Mouse (Mus musculus): ENCODE results near the gene Slit3. TPM values are rescaled to one million over a fixed set of nuclear protein-coding genes. Genes with fewer than 3 reads are reported as not detected.

Slit3 gene
- polyA plus RNA-seq, 1 experiment from 2014 or later = 28.0 TPM

DNA sequence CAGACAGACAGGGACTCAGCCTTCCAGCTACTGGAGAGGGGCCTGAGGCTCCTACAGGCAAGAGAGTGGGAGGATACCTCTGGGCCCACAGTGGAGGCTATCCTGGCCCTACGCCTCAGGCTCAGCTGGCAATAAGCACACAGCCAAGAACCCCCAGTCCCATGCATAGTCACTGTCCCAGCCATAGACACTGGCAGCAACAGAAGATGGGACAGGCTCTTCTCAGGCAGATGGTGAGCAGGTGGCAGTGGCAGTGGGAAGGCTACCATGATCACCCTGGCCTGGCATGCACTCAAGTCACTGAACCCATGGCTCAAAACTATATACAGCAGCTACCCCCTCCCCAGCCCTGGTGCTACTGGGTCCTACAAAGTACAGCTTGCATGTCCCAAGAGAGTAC, 547.7 kb downstream of the Slit3 start:
- no peaks in the 10 kb centered on the region for H3K27me3 ChIP-seq
- H3K9me3 ChIP-seq = no peaks in the 10 kb centered on the region
- H3K4me1 ChIP-seq = no peaks in the 10 kb centered on the region
- WGBS = 75% methylated on average over 1 of the region's 1 CpGs
- no peak overlapping the region for H3K4me2 ChIP-seq
- no peak overlapping the region for H3K27ac ChIP-seq
- H3K4me3 ChIP-seq = no peak overlapping the region
- no peak overlapping the region for H3K9ac ChIP-seq
- ATAC-seq (ENCODE audit: insufficient number of reproducible peaks, insufficient read depth, low FRiP score, low TSS enrichment, low read depth) = no peak
- peaks cover 44% of the 10 kb centered on the region for H3K36me3 ChIP-seq

DNA sequence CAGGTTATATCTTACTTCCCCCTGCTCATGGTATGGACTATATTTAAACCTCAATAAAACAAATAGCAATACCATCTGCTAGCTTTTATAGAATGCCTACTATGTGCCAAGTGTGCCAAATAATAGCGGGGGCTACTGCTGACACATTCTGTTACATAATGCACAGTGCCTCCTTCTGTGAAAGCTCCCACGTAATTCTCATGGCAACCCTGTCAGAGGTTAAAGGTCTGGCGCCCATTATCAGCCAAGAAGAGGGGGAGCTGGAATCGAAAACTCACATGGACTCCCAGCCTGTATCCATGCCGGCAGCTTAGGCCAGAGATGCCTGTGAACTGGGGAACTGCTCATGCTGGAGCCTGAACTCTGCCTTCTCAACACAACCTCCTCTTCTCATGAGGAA, 548.5 kb downstream of the Slit3 start:
- WGBS = 78% methylated on average over 5 of the region's 5 CpGs
- H3K4me1 ChIP-seq = no peaks in the 10 kb centered on the region
- no peak overlapping the region for H3K4me2 ChIP-seq
- H3K9me3 ChIP-seq = no peaks in the 10 kb centered on the region
- no peaks in the 10 kb centered on the region for H3K27me3 ChIP-seq
- no peak overlapping the region for H3K4me3 ChIP-seq
- H3K27ac ChIP-seq = no peak overlapping the region
- H3K9ac ChIP-seq = no peak overlapping the region
- no peak for ATAC-seq (ENCODE audit: insufficient number of reproducible peaks, insufficient read depth, low FRiP score, low TSS enrichment, low read depth)
- peaks cover 39% of the 10 kb centered on the region for H3K36me3 ChIP-seq

GRCm38 (mm10) chr11:35670181-35670580, 549.2 kb downstream of the Slit3 start:
- H3K4me2 ChIP-seq = no peak overlapping the region

GRCm38 (mm10) chr11:35670746-35671145, 549.7 kb downstream of the Slit3 start:
- WGBS = 56% methylated on average over 3 of the region's 3 CpGs

More at GRCm38 (mm10) chr11:35670181-35670580, 549.2 kb downstream of the Slit3 start:
- peaks cover 39% of the 10 kb centered on the region for H3K36me3 ChIP-seq
- H3K4me3 ChIP-seq = no peak overlapping the region
- ATAC-seq (ENCODE audit: insufficient number of reproducible peaks, insufficient read depth, low FRiP score, low TSS enrichment, low read depth) = no peak
- no peaks in the 10 kb centered on the region for H3K27me3 ChIP-seq
- 77% methylated on average over 6 of the region's 6 CpGs for WGBS
- H3K27ac ChIP-seq = no peak overlapping the region
- no peaks in the 10 kb centered on the region for H3K9me3 ChIP-seq
- no peak overlapping the region for H3K9ac ChIP-seq
- H3K4me1 ChIP-seq = no peaks in the 10 kb centered on the region

DNA sequence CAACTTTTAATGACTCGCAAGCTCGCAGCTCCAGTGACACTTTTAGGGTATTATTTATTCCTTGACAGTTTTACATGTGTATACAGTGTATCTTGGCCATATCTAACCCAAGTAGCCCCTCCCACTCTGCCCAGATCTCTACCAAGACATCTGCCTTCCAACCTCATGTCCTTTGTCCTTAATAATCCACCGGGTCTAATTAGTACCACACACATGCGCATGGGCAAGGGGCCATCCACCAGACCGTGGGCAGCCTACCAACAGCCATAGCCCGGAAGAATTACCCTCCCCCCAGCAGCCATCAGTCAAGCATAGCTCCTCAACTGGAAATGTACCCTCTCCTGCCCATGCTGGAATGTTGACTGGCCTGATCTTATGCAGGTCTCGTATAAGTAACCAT, 552.0 kb downstream of the Slit3 start:
- no peak overlapping the region for H3K4me3 ChIP-seq
- peaks cover 12% of the 10 kb centered on the region; the same call in 1 of the 2 replicates for H3K4me1 ChIP-seq
- peaks cover 45% of the 10 kb centered on the region for H3K36me3 ChIP-seq
- no peak overlapping the region for H3K4me2 ChIP-seq
- no peaks in the 10 kb centered on the region for H3K9me3 ChIP-seq
- no peak overlapping the region for H3K27ac ChIP-seq
- no peak for ATAC-seq (ENCODE audit: insufficient number of reproducible peaks, insufficient read depth, low FRiP score, low TSS enrichment, low read depth)
- H3K9ac ChIP-seq = no peak overlapping the region
- WGBS = 82% methylated on average over 7 of the region's 7 CpGs
- no peaks in the 10 kb centered on the region for H3K27me3 ChIP-seq

More at GRCm38 (mm10) chr11:35670746-35671145, 549.7 kb downstream of the Slit3 start:
- Histone ChIP-seq H3K9me3 (no peaks in the 10 kb centered on the region), H3K9ac (no peak overlapping the region), H3K4me1 (no peaks in the 10 kb centered on the region), H3K36me3 (peaks cover 39% of the 10 kb centered on the region), H3K4me3 (no peak overlapping the region), H3K27me3 (no peaks in the 10 kb centered on the region), H3K27ac (no peak overlapping the region), H3K4me2 (no peak overlapping the region)
- no peak for ATAC-seq (ENCODE audit: insufficient number of reproducible peaks, insufficient read depth, low FRiP score, low TSS enrichment, low read depth)

DNA sequence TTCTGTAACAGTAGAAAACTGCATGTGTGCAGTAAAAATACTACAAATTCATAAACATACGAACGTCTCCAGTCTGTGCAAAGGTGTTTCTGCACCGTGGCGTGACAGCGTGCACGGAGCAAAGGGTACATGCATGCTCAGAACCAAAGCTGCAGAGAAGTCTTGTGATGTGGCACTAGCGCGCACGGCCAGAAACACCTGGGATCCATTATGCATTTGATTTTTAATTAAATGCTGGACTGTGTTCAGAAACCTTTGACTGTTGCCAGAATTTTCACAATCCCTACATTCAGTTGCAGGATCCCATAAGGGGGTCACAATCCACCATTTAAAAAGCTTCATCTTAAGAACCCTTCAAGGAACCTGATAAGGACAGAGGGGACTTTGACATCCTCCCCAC, 553.2 kb downstream of the Slit3 start:
- H3K9ac ChIP-seq = no peak overlapping the region
- H3K9me3 ChIP-seq = no peaks in the 10 kb centered on the region
- peaks cover 54% of the 10 kb centered on the region for H3K36me3 ChIP-seq
- H3K27me3 ChIP-seq = no peaks in the 10 kb centered on the region
- WGBS = 60% methylated on average over 9 of the region's 9 CpGs
- peaks cover 12% of the 10 kb centered on the region; the same call in 1 of the 2 replicates for H3K4me1 ChIP-seq
- ATAC-seq (ENCODE audit: insufficient number of reproducible peaks, insufficient read depth, low FRiP score, low TSS enrichment, low read depth) = no peak
- no peak overlapping the region for H3K4me3 ChIP-seq
- H3K27ac ChIP-seq = no peak overlapping the region
- H3K4me2 ChIP-seq = no peak overlapping the region

GRCm38 (mm10) chr11:35676744-35677143, 555.7 kb downstream of the Slit3 start:
- Histone ChIP-seq H3K9me3 (no peaks in the 10 kb centered on the region), H3K27ac (no peak overlapping the region), H3K36me3 (peaks cover 35% of the 10 kb centered on the region), H3K4me1 (peaks cover 12% of the 10 kb centered on the region; the same call in 1 of the 2 replicates), H3K9ac (no peak overlapping the region), H3K27me3 (no peaks in the 10 kb centered on the region), H3K4me3 (no peak overlapping the region), H3K4me2 (no peak overlapping the region)
- WGBS = 29% methylated on average over 4 of the region's 4 CpGs
- no peak for ATAC-seq (ENCODE audit: insufficient number of reproducible peaks, insufficient read depth, low FRiP score, low TSS enrichment, low read depth)

- no peak for ATAC-seq (ENCODE audit: insufficient number of reproducible peaks, insufficient read depth, low FRiP score, low TSS enrichment, low read depth)
- Histone ChIP-seq H3K9ac (no peak overlapping the region), H3K4me1 (peaks cover 12% of the 10 kb centered on the region; the same call in 1 of the 2 replicates), H3K27me3 (no peaks in the 10 kb centered on the region), H3K36me3 (peaks cover 34% of the 10 kb centered on the region), H3K4me3 (no peak overlapping the region), H3K27ac (no peak overlapping the region), H3K9me3 (no peaks in the 10 kb centered on the region), H3K4me2 (no peak overlapping the region)
- 69% methylated on average over 5 of the region's 5 CpGs for WGBS
Measured at GRCm38 (mm10) chr11:35679976-35680375, 559.0 kb downstream of the Slit3 start.

DNA sequence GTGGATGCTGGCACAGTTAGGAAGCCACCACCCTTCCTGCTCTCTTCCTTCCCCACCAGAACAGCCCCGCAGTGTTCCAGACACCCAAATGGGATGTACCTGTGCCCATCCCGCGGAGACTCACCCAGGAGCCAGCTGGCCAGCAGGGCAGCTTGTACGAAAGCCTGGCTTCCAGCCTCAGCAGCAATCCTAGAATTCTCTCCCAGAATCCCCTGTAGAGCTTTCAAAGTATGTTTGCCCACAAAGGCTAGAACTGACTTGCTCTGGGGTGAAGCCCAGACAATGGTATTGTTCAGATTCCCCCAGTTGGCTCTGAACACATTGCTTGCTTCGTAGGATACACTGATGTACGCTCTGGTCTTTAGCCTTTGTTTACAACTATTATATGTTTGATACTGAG, 566.3 kb downstream of the Slit3 start:
- Histone ChIP-seq H3K4me3 (no peak overlapping the region), H3K4me2 (no peak overlapping the region), H3K4me1 (no peaks in the 10 kb centered on the region), H3K27me3 (no peaks in the 10 kb centered on the region), H3K36me3 (peaks cover 55% of the 10 kb centered on the region), H3K9ac (no peak overlapping the region), H3K9me3 (no peaks in the 10 kb centered on the region), H3K27ac (no peak overlapping the region)
- ATAC-seq (ENCODE audit: insufficient number of reproducible peaks, insufficient read depth, low FRiP score, low TSS enrichment, low read depth) = no peak
- 83% methylated on average over 6 of the region's 6 CpGs for WGBS

DNA sequence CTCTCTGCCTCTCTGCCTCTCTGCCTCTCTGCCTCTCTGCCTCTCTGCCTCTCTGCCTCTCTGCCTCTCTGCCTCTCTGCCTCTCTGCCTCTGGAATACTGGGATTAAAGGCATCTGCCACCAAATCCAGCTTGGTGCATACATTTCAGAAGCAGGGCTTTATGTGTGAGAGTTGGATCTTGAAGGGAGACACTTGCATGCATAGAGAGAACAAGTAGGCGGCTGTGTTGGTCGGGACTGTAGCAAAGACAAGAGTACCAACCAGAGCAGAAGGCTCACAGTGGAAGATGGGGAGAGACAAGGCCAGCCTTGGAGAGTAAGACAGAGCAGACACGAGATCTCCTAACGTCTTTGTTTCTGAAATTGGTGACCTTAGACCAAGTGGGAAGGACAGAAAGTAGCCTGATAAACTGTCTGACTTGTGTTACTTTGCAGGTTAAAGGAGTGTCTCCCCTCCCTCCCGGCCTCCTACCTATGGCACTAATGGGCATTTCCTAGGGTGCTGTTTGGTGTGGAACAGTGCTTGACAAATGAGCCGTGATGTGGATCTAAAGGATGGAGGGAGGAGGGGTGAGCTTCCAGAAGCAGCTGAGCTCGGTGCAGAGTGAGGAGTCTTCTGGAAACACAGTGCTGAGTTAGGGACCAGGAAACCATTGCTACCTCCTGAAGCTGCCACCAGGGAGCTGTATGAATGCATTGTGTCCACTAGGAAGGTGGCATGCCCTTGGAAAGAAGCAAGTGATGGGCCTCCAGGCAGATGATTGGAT, 569.7 kb downstream of the Slit3 start:
- Histone ChIP-seq H3K4me2 (no peak overlapping the region), H3K27me3 (no peaks in the 10 kb centered on the region), H3K9ac (0 out of 2 replicates have a peak overlapping the region, but pooled peaks have one; percentile 11), H3K36me3 (peaks cover 41% of the 10 kb centered on the region), H3K4me3 (no peak overlapping the region), H3K4me1 (no peaks in the 10 kb centered on the region), H3K27ac (no peak overlapping the region), H3K9me3 (no peaks in the 10 kb centered on the region)
- no peak for ATAC-seq (ENCODE audit: insufficient number of reproducible peaks, insufficient read depth, low FRiP score, low TSS enrichment, low read depth)
- WGBS = 74% methylated on average over 7 of the region's 7 CpGs

DNA sequence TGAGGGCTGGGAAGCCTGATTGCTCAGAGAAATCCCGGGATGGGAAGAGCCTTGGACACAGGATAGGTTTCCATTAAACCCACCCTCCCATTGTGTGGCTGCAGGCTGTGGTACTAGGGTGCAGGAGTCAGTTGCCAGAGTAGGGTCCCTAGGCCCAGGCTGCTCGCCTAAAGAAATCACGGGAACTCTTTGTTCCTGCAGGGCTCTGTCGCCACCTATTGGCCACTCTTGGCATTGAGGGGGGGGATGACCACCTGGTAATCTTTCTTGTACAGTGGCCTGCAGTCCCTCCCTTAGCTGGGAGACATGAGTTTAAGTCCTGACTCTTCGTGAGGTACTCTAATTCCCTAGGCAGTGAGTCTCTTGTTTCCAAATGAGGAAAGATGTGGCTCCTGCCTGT, 572.1 kb downstream of the Slit3 start:
- H3K4me3 ChIP-seq = no peak overlapping the region
- 0 out of 2 replicates have a peak, but pooled peaks have one; percentile 3 for ATAC-seq (ENCODE audit: insufficient number of reproducible peaks, insufficient read depth, low FRiP score, low TSS enrichment, low read depth)
- no peaks in the 10 kb centered on the region for H3K4me1 ChIP-seq
- no peak overlapping the region for H3K4me2 ChIP-seq
- no peak overlapping the region for H3K9ac ChIP-seq
- H3K9me3 ChIP-seq = no peaks in the 10 kb centered on the region
- H3K27me3 ChIP-seq = no peaks in the 10 kb centered on the region
- WGBS = 12% methylated on average over 5 of the region's 5 CpGs
- H3K36me3 ChIP-seq = peaks cover 24% of the 10 kb centered on the region
- H3K27ac ChIP-seq = no peak overlapping the region

GRCm38 (mm10) chr11:35693625-35694024, 572.6 kb downstream of the Slit3 start:
- Histone ChIP-seq H3K9ac (no peak overlapping the region), H3K4me3 (no peak overlapping the region), H3K36me3 (peaks cover 24% of the 10 kb centered on the region), H3K27ac (no peak overlapping the region), H3K4me2 (no peak overlapping the region), H3K27me3 (no peaks in the 10 kb centered on the region), H3K9me3 (no peaks in the 10 kb centered on the region), H3K4me1 (no peaks in the 10 kb centered on the region)
- no peak for ATAC-seq (ENCODE audit: insufficient number of reproducible peaks, insufficient read depth, low FRiP score, low TSS enrichment, low read depth)
- WGBS = 79% methylated on average over 7 of the region's 7 CpGs

Data from embryonic facial prominence, embryonic 13.5 days (tissue).